Mouse (Mus musculus) embryonic fibroblast, embryonic 13.5 days (primary cell): ENCODE data around the gene Mapk8ip1.

Source experiments
- CTCF ChIP-seq: IDR thresholded peaks from 2 replicates; pipeline ENCODE4 v1.5.1; 2011; ENCODE audit warnings: mild to moderate bottlenecking, control low read depth, low read length, moderate library complexity, borderline replicate concordance; ENCODE audit not compliant: insufficient read depth
- POLR2A ChIP-seq: IDR thresholded peaks from 2 replicates; pipeline ENCODE4 v1.6.1; 2011; ENCODE audit warnings: low read depth, mild to moderate bottlenecking, control low read depth, low read length, moderate library complexity

GRCm38 (mm10) chr2:92381161-92381560, 19.9 kb downstream of the Mapk8ip1 start:
- TF ChIP-seq POLR2A (no peak), CTCF (no peak)
